Mouse (Mus musculus) right cerebral cortex, postnatal 10 days (tissue): ENCODE results near the gene Tmco4.
A peak's percentile ranks its signal among the peaks of the same experiment; 100 is the strongest.

ENCODE experiments used
- DNase-seq, 2 experiments: peaks; one replicate each; pipeline ENCODE4 v3.0.0; 2021; ENCODE audit warnings: low spot score in 2 of 2

Gene Tmco4

DNA sequence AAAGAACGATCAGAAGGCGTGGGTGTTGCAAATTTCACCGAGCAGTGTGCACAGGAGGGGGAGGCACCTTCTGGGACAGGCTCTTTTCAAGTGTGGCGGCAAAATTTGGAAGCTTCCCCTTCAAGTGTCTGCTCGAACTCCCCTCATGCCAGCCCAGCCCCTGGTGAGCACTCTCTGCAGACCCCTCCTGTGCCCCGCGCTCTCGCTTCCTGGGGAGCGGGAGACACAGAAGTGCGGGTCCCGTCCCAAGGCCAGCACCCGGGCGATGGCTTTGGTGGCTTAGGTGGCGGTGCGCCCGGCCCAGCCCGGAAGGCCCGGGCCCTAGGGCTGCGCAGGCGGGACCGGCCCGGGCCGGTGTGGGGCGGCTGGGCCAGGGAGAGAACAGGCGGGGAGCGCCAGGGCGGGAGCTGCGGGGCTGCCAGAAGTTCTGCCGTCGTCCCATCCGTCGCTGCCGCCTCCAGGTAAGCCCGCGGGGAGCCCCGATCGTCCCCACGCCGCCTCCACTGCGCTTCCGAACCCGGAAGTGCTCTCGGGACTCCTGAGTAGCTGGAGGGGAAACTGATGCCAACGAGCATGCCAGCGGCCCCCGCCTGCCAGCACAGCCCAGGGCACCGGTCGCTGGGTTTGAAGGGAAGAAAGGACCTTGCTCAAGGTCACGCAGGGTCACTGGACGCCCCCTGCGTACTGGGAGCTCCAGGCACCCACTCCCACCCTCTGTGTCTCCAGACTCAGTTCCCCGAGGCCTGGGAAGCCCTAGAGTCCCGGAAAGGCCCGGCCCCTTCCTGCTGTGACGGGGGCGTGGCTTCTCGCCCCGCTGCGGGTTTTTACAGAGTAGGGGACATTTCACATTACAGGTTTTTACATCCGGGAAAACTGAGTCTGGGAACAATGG lies at the start of gene Tmco4:
Tmco4 (plus strand) TSS at position 62 of the 892 bp plus-strand sequence.
- peak; percentile 59 to 64 for DNase-seq

DNA sequence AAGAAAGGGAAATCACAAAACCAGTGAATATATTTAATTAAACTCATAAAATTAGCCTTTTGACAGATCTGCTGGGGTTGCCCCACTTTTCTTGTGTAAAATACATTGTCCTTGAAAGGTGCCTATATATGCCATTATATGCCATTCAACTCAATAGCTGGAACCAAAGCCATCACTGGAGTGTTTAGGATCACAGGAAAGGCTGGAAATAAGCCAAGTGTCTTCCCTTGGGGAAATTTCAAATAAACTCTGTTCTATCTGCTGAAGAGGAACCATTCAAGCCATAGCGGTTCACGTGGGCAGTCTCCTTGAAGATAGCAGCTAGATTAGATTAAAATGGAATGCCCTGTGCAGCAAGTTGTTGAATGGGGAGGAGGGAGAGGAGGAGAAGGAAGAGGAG lies 47.1 kb upstream of the Tmco4 start:
- no peak for DNase-seq

DNA sequence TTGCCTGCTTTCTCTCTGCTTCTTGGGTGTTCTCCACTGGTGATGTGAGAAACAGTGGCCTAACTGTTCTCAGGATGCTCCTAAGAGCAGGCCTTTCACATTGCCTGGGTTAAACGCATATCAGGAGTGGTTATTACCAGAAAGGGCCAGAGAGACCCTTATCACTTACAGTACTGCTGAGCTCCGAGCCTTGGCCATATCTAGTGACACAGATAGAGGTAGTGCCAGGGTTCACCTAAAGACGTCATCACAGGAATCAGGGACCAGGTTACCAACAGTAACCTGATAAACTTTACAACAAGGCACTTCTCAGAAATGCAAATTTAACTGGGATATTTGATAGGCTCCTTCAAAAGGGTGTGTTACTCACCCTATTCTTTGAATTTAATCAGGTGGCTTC lies 38.8 kb upstream of the Tmco4 start:
- DNase-seq: no peak

DNA sequence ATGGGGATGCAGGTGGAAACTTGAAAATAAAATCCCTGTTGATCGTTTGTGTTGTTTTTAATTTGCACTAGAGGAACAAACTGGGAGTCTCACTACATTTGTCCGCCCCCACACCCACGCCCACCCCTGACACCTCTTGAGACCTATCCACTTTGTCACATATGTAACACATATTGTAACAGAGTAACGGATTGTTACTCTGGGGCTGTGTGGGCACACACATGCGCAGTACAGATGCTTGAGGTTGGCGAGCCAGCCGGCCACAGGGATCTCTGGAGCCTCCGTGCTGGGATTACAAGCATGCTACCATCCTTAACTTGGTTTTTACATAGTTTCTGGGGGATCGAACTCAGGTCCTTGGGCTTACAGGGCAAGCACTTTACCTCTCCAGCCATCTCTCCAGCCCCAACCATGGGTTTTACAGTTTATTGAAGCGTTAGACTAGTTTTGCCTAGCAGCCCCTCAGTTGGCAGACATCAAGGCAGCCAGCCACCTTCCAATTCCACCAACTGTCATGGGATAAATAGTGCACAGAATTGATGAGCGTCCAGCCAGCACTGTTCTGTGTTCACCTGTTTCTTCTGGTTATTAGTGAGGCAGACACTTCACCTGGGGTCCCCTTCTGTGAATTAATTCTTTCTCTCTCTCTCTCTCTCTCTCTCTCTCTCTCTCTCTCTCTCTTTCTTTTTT lies 38.1 kb upstream of the Tmco4 start:
- no peak for DNase-seq

DNA sequence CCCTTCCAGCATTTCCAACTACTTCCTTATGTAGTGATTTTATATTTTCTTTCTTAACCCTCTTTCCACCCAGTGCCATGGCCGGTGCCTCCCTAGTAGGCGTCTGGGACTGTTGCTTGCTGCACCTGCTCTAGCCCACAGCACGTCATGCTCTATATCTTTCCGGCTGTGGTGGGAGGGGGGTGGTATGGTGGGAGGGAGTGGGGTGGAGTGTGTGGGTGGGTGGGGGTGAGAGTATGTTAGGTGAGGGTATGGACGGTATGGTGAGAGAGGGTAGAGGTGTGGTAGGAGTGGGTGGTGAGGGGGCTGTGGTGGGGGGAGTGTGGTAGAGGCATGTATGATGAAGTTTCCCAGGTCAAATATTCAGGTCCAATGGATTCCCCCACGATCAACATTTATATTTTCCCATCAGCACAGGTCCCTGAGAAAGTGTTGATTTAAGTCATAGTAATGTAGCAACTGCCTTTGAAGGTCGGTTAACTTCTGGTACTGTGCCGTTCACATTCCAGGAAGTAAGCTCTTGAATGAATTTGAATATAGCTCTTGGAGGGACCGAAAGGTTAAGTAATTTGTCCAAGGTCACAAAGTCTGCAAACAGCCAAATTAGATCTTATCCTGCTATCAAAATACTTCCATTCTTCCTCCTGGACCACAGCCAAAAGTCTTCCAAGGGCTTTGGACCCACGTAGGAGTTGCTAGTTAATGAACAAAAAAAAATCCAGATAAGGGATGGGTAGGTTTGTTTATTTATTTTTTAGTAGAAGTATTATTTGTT lies 34.0 kb upstream of the Tmco4 start:
- no peak for DNase-seq

DNA sequence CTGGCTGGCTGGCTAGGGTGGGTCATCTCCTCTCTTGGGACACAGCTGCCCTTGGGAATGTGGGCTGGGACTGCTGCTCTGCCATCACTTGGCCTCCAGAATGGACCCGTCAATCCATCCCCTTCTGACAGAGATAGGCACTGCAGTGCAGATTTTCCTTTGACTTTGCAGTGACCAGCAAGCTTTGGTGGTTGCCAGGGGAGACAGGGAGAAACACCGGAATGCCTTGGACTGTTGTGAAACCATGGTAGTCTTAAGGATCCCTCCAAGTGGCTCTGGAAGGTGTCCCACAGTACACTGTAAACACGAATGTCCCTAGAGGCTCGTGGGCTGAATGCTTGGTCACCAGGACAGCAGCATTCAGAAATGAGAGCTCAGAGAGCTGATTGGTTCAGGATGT lies 33.2 kb upstream of the Tmco4 start:
- DNase-seq: no peak

DNA sequence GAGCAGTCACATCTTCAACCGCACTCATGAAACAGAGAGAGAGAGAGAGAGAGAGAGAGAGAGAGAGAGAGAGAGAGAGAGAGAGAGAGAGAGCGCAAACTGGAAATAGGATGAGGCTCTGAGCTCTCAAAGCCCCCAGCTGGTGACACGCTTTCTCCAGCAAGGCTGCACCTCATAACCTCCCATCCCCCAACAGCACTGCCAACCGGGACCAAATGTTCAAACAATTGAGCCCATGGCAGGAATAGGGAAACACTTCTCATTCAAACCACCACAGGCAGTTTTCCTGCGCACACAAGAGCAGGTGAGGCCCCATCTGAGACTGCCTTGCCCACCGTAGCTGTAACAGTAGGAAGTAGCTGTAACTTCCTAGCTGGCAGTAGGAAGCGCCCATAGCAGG lies 31.3 kb upstream of the Tmco4 start:
- no peak for DNase-seq

DNA sequence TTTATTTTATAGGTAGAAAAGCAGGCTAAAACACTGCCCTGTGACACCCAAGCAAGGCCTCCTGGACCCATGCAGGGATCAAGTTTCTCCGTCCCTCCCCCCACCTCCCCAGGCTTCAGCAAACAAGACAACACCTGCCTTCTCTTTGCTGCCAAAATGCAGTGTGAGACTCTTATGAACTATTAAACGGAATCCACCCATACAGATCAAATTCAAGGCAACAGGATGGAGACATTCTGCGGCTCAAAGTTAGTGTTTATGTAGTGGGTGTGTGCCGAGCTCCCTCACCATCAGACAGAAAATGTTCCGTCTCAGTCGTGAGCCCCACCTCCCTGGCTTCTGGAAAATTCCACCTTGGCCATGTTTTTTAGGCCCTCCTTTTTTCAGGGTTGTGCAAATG lies 30.7 kb upstream of the Tmco4 start:
- no peak for DNase-seq

DNA sequence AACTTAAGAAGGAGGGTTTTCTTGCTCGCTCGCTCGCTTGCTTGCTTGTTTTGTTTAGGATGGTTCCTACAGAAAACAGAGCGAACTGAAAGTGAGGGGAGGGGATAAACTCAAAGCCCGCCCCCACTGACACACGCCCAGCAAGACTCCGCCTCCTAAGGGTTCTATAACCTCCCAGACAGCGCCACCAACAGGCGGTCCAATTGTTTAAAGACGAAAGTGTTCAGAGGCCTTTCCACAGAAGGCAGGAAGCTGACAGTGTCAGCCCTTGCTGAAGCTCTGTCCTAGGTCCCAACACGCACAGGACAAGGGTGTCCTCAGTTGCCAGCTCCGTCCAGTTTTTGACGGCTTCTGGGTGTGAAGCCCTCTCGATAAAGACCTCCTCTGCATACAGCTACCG lies 29.0 kb upstream of the Tmco4 start:
- DNase-seq: peak; percentile 47 to 76

DNA sequence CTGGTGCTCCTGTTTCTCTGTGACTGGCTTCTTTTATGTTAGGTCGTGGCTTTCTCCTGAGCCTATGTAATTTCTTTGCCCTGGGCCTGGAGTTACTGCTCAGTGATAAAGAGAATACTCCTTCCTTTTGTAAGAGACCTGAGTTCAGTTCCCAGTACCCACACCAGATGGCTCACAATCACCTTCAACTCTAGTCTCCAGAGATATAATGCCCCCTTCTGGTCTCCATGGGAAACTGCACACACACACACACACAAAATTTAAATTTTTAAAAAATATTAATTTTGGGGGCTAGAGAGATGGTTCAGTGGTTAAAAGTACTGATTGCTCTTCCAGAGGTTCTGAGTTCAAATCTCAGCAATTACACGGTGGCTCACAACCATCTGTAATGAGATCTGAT lies 24.4 kb upstream of the Tmco4 start:
- DNase-seq: no peak

DNA sequence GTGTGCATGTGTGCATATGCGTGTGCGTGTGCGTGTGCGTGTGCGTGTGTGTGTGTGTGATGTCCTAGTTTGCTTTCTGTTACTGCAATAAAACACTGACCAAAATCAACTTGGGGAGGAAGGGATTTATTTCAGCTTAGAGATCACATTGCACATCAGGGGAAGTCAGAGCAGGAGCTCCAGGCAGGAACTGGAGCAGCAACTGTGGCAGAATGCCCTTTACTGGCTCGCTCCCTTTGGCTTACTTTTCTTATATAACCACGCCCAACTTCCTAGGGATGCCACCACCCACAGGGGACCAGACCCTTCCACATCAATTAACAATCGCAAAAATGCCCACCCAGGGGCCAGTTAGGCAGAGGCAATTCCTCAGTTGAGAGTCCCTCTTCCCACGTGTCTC lies 14.1 kb upstream of the Tmco4 start:
- no peak for DNase-seq

DNA sequence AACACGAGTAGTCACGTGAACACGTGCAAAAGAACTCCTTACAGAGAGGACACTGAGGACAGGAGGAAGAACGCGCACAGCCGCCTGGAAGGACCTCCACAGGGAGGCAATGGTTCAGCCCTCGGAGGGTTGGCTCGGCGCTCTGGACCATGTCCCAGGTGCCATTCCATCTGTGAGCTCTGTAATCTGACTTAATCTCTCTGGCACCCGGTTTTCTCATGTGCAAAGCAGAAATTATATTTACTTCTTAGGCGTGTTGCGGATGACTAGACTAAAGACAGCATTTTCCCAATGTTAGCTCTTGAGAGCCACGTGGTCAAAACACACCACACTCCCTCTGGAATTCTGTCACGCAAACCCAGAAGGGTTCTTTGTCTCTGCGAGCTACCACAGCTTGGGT lies 13.6 kb upstream of the Tmco4 start:
- DNase-seq: peak; percentile 49 to 56

DNA sequence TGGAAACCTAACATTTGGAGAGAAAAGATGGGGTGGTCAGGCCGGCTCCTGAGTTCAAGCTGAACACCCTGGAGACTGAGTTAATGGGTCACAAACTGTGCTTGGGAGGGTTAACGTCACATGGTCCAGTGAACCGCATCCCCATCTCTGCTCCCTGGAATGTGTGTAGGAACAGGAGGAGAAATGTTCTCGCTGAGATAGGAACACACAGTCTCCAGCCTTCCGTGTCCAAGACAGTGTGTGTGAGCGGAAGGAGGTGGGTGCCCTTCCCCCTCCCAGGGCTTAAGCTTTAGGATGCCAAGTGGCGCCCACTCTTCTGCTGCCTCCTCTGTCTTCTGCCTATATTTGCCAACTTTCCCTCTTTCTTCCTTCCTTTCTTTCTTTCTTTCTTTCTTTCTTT lies 12.8 kb upstream of the Tmco4 start:
- DNase-seq: peak in 1 of 2 experiments; percentile 44

DNA sequence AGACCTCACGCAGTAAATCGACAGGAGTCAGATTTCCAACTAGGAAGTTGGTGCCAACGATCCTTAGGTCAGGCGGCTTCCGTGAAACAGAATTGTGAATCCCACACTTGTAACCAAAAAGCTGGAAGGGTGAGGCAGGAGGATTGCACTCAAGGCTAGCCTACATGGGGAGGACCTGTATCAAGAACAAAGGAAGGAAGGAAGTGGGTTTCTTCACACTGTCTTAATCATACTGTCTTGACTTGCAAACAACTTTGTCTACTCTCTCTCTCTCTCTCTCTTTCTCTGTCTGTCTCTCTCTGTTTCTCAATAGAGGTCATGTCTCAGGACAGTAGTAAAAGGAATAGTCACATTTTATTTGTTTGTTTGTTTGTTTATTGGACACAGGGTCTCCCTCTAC lies 10.0 kb upstream of the Tmco4 start:
- no peak for DNase-seq

DNA sequence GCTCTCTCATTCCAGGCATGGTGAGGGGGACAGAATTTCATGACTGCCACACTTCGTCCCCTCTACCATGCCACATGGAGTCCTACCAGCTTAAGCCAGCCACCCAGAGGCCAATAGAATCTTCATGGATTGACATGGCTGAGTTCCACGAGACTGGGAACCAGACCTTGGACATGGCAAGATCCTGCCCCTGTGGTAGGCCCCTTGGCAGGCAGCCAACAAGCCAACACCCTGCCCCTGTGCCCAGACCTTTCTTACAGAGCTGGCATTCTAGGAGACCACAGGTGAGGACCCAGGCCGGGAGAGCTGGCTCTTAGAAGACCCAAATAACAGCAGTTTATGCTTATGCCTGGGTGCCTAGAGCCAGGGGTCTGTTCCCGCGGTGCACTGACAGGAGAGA lies 6.8 kb upstream of the Tmco4 start:
- DNase-seq: no peak

DNA sequence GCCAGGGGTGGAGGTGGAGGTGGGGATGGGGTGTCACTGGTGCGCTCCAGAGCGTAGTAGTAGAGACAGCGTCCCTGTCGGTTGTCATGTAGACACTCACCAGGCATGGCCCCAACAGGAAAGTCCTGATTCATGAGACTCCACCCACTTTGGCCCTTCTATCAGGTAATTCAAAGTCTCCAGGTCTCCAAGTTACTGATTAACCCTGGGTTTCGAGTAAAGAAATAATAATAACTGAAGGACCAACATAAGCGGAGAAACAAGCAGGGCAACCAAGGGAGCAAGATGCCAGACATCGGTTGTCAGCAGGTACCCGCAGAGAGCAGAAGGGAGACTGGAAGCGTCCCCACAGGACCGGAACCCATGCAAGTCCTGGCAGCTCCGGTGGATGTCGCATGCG lies 5.8 kb upstream of the Tmco4 start, which contains the start of gene Rnf186:
Rnf186 (plus strand) TSS at position 247 of the 400 bp plus-strand sequence.
- DNase-seq: no peak

DNA sequence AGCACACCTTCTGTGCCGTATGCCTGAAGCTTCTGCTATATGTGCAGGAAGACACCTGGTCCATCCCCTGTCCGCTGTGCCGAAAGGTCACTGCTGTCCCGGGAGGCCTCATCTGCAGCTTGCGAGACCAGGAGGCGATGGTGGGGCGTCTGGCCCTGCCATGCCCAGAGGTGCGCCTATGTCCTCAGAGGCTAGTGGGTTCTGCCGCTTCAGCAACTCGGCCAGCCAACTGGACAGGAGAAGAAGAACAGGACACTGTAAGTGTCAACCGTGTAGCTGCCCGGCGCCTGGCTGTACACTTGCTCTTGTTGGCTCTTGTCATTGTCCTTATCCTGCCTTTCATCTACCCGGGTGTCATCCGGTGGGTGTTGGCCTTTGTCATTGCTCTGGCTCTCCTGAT lies 5.2 kb upstream of the Tmco4 start:
- DNase-seq: no peak

DNA sequence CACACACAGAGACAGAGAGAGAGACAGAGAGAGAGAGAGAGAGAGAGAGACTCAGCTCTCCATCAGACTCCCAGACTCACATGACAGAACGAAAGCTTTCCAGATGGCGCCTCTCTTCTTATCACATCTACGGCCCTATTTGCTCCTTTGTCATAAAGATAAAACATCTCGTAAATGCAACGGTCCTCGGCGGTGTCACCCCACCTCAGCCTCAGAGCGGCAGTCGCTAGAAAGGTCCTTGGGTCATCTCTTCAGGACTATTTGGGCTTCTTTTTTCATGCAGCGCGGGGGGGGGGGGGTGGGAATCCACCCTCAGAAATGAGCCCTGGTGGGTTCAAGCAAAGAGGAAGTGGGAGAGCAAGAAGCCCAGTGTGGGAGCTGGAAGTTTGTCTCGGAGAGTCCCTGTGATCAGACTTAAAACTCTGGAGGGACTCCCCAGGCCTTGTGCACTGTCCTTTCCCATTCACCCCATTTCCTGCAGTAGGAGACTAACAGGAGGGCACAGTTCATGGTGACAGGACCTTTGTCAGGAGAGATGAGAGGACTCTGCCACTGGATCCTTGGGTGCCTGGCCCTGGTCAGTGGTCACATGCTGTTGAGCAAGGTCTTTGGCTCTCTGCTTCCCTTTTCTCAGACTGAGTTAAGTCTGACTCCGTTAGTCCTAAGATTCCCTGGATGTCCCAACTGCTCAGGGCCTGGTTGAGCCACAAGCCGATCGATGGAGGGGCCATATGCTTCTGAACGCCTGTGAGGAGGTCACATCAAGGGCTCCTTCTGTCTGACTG lies 3.7 kb upstream of the Tmco4 start:
- no peak for DNase-seq

DNA sequence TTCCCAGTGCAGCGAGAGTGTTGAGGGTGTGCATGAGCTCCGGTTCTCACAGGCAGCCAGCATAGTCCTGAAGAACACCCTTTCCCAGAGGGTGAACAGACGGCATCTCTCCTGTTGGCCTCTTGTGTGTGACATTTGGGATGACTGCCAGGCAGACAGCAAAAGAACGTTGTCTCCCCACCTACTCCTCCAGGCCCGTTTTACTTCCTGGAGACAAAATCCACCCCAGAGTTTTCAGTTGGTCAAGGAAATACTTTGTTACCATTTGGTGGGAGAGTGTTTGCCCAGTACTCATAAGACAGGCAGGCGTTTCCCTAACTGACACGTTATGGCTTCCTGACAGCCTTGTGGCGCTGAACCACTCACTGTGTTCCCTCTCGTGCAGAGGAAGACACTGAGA lies 3.0 kb upstream of the Tmco4 start:
- DNase-seq: no peak

DNA sequence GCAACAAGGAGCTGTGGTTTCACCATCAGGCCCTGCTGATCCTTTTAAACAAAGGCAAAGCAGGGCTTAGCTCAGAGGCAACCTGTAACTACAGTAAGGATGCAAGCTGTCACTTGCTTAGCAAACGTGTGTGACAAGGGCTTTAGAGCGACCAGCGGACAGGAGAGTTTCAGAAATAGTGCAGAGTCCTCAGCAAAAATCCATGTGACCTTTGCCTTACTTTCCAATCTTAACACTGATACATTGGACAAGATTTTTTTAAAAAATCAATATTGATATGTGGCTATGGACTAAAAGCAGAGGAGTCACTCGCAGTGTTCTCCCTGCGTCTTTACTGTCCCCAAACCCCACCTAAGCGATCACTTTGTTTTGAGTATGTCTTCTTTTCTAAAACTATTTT lies 1.3 kb upstream of the Tmco4 start:
- no peak for DNase-seq

DNA sequence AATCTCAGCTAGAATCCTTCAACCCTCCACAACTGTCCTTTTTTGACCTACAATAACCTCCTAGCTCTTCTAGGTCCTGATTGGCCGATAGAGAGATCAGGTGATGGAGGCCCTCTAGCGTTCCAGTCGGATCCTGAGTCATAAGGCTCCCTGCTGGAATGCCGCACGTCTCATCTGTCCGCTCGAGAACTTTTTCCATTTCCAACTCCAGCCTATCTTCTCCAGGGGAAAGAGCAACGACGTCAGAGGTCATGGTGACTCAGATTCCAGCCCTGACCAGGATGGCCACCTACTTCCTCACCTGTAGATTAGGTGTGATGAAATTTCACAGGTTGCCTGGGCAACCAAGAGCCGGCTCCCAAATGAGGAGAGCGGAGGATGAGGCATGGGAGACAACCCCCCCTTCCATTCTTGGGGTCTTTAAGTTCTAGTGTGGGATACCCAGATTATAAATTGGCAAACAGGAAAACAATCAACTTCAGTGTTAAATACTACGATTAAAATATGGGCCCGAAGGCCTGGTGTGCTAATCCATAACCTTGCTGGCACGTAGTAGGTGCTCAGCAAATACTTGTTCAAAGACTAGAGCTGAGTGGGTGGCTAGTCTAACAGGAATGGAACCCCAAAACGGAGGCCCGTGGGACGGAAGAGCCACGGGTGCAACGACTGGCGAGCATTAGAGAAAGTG lies 405 bp upstream of the Tmco4 start:
- peak in 1 of 2 experiments; percentile 48 for DNase-seq
